Mouse (Mus musculus): Measurements from ENCODE around the gene Cpeb4. TPM values are rescaled to one million over a fixed set of nuclear protein-coding genes. Genes with fewer than 3 reads are reported as not detected.

The Cpeb4 gene
- polyA plus RNA-seq, 1 experiment from 2014 or later = 5.9 TPM

- Histone ChIP-seq H3K9me3 (ENCODE audit: low read length) (no peaks in the 10 kb centered on the region), H3K27ac (ENCODE audit: low read length) (no peak overlapping the region), H3K27me3 (replicated peaks; ENCODE audit: insufficient read depth, low read length) (no peaks in the 10 kb centered on the region), H3K4me2 (replicated peaks; ENCODE audit: low read depth, low read length) (no peak overlapping the region), H3K4me3 (ENCODE audit: low read depth, low read length) (no peak overlapping the region), H3K9ac (replicated peaks; ENCODE audit: low read depth) (no peak overlapping the region), H3K36me3 (ENCODE audit: insufficient read depth, low read length) (no peaks in the 10 kb centered on the region), H3K4me1 (ENCODE audit: insufficient read depth, low read depth, low read length) (no peaks in the 10 kb centered on the region)
- DNase-seq (ENCODE audit: low spot score) (no peak), ATAC-seq (no peak)
- WGBS = 83% methylated on average over 1 of the region's 1 CpGs
- TF ChIP-seq EP300 (IDR thresholded peaks at IDR 0.05) = no peak
- no peak for TF ChIP-seq CTCF (IDR thresholded peaks at IDR 0.05)
Observed at GRCm38 (mm10) chr11:31888229-31888628, 16.2 kb downstream of the Cpeb4 start.

GRCm38 (mm10) chr11:31892152-31892551 is 20.1 kb downstream of the Cpeb4 start:
- no peak for DNase-seq (ENCODE audit: low spot score)
- no peak overlapping the region for H3K27ac ChIP-seq (ENCODE audit: low read length)
- H3K36me3 ChIP-seq (ENCODE audit: insufficient read depth, low read length) = no peaks in the 10 kb centered on the region
- peaks cover 4% of the 10 kb centered on the region; the same call in 1 of the 2 replicates for H3K4me1 ChIP-seq (ENCODE audit: insufficient read depth, low read depth, low read length)
- no peaks in the 10 kb centered on the region for H3K9me3 ChIP-seq (ENCODE audit: low read length)
- H3K4me3 ChIP-seq (ENCODE audit: low read depth, low read length) = no peak overlapping the region
- no peak for TF ChIP-seq CTCF (IDR thresholded peaks at IDR 0.05)
- TF ChIP-seq EP300 (IDR thresholded peaks at IDR 0.05) = no peak
- H3K4me2 ChIP-seq (replicated peaks; ENCODE audit: low read depth, low read length) = no peak overlapping the region
- no peaks in the 10 kb centered on the region for H3K27me3 ChIP-seq (replicated peaks; ENCODE audit: insufficient read depth, low read length)
- 42% methylated on average over 3 of the region's 3 CpGs for WGBS
- ATAC-seq = no peak
- no peak overlapping the region for H3K9ac ChIP-seq (replicated peaks; ENCODE audit: low read depth)

GRCm38 (mm10) chr11:31893639-31894038 is 21.6 kb downstream of the Cpeb4 start:
- Histone ChIP-seq H3K4me2 (replicated peaks; ENCODE audit: low read depth, low read length) (no peak overlapping the region), H3K9me3 (ENCODE audit: low read length) (no peaks in the 10 kb centered on the region), H3K36me3 (ENCODE audit: insufficient read depth, low read length) (no peaks in the 10 kb centered on the region), H3K9ac (replicated peaks; ENCODE audit: low read depth) (no peak overlapping the region), H3K27me3 (replicated peaks; ENCODE audit: insufficient read depth, low read length) (no peaks in the 10 kb centered on the region), H3K4me1 (ENCODE audit: insufficient read depth, low read depth, low read length) (peaks cover 4% of the 10 kb centered on the region; the same call in 1 of the 2 replicates), H3K4me3 (ENCODE audit: low read depth, low read length) (no peak overlapping the region), H3K27ac (ENCODE audit: low read length) (no peak overlapping the region)
- 75% methylated on average over 2 of the region's 2 CpGs for WGBS
- ATAC-seq (no peak), DNase-seq (ENCODE audit: low spot score) (no peak)
- TF ChIP-seq CTCF (IDR thresholded peaks at IDR 0.05) = no peak

- DNase-seq (ENCODE audit: low spot score) (no peak), ATAC-seq (no peak)
- TF ChIP-seq EP300 (IDR thresholded peaks at IDR 0.05) = no peak
- no peak for TF ChIP-seq CTCF (IDR thresholded peaks at IDR 0.05)
- Histone ChIP-seq H3K4me1 (ENCODE audit: insufficient read depth, low read depth, low read length) (peaks cover 4% of the 10 kb centered on the region; the same call in 1 of the 2 replicates), H3K4me3 (ENCODE audit: low read depth, low read length) (no peak overlapping the region), H3K27ac (ENCODE audit: low read length) (no peak overlapping the region), H3K9me3 (ENCODE audit: low read length) (no peaks in the 10 kb centered on the region), H3K27me3 (replicated peaks; ENCODE audit: insufficient read depth, low read length) (no peaks in the 10 kb centered on the region), H3K9ac (replicated peaks; ENCODE audit: low read depth) (no peak overlapping the region), H3K36me3 (ENCODE audit: insufficient read depth, low read length) (no peaks in the 10 kb centered on the region), H3K4me2 (replicated peaks; ENCODE audit: low read depth, low read length) (no peak overlapping the region)
- WGBS = 76% methylated on average over 4 of the region's 4 CpGs
Observed at GRCm38 (mm10) chr11:31896065-31896792, 24.2 kb downstream of the Cpeb4 start.

GRCm38 (mm10) chr11:31896905-31897304 is 24.9 kb downstream of the Cpeb4 start:
- TF ChIP-seq EP300 (IDR thresholded peaks at IDR 0.05) = no peak
- TF ChIP-seq CTCF (IDR thresholded peaks at IDR 0.05) = no peak
- H3K4me1 ChIP-seq (ENCODE audit: insufficient read depth, low read depth, low read length) = peaks cover 4% of the 10 kb centered on the region; the same call in 1 of the 2 replicates

GRCm38 (mm10) chr11:31899166-31899565 is 27.2 kb downstream of the Cpeb4 start:
- Histone ChIP-seq H3K27me3 (replicated peaks; ENCODE audit: insufficient read depth, low read length) (no peaks in the 10 kb centered on the region), H3K9ac (replicated peaks; ENCODE audit: low read depth) (no peak overlapping the region), H3K4me2 (replicated peaks; ENCODE audit: low read depth, low read length) (no peak overlapping the region), H3K9me3 (ENCODE audit: low read length) (no peaks in the 10 kb centered on the region), H3K4me1 (ENCODE audit: insufficient read depth, low read depth, low read length) (no peaks in the 10 kb centered on the region), H3K4me3 (ENCODE audit: low read depth, low read length) (no peak overlapping the region), H3K27ac (ENCODE audit: low read length) (no peak overlapping the region), H3K36me3 (ENCODE audit: insufficient read depth, low read length) (no peaks in the 10 kb centered on the region)
- no peak for ATAC-seq
- DNase-seq (ENCODE audit: low spot score) = no peak
- no peak for TF ChIP-seq EP300 (IDR thresholded peaks at IDR 0.05)
- TF ChIP-seq CTCF (IDR thresholded peaks at IDR 0.05) = no peak

More at GRCm38 (mm10) chr11:31896905-31897304, 24.9 kb downstream of the Cpeb4 start:
- Histone ChIP-seq H3K27ac (ENCODE audit: low read length) (no peak overlapping the region), H3K9ac (replicated peaks; ENCODE audit: low read depth) (no peak overlapping the region), H3K36me3 (ENCODE audit: insufficient read depth, low read length) (no peaks in the 10 kb centered on the region), H3K4me2 (replicated peaks; ENCODE audit: low read depth, low read length) (no peak overlapping the region), H3K9me3 (ENCODE audit: low read length) (no peaks in the 10 kb centered on the region), H3K27me3 (replicated peaks; ENCODE audit: insufficient read depth, low read length) (no peaks in the 10 kb centered on the region), H3K4me3 (ENCODE audit: low read depth, low read length) (no peak overlapping the region)
- no peak for ATAC-seq
- WGBS = 78% methylated on average over 3 of the region's 3 CpGs
- no peak for DNase-seq (ENCODE audit: low spot score)
